ENCODE assay signal across 15 mouse cellular contexts in genomic region chr19:43906492-43906891, GRCm38 (mm10). TPM values are rescaled to one million over a fixed set of nuclear protein-coding genes. Genes with fewer than 3 reads are reported as not detected.
DNase-seq lines count a peak whose midpoint lies in the region; ATAC-seq and TF ChIP-seq lines count a peak whose summit lies in the region.
"Had no signal": no experiment of that assay in that cellular context is flagged by ENCODE, and none has a peak within 500 bp of the region (broad histone marks: within the 10 kb centered on the region; RNA-seq: fewer than 3 reads in every experiment).

No protein-coding gene starts in this region.

- no peak overlapping the region for H3K4me3 ChIP-seq in cerebellum, adult 2 months (replicated peaks; ENCODE audit: insufficient read depth, low read depth, low read length)
- no peak overlapping the region for H3K4me3 ChIP-seq in lung, embryonic 14.5 days (ENCODE audit: low read depth, low read length)
- no peak overlapping the region for H3K4me3 ChIP-seq in small intestine, adult 2 months (ENCODE audit: low read depth, low read length)
- H3K4me3 ChIP-seq: embryonic facial prominence, embryonic 13.5 days; forebrain, embryonic 10.5 days; layer of hippocampus, adult 2 months; liver, embryonic 15.5 days had no signal

- H3K27me3 ChIP-seq in cerebellum, adult 2 months (ENCODE audit: control insufficient read depth, insufficient read depth, low read length) = no peaks in the 10 kb centered on the region
- no peaks in the 10 kb centered on the region for H3K27me3 ChIP-seq in lung, embryonic 14.5 days (ENCODE audit: insufficient read depth, low read length)
- H3K27me3 ChIP-seq in small intestine, adult 2 months (ENCODE audit: control insufficient read depth, insufficient read depth, low read length) = no peaks in the 10 kb centered on the region
- H3K27me3 ChIP-seq: embryonic facial prominence, embryonic 13.5 days; liver, embryonic 15.5 days had no signal

- no peak overlapping the region for H3K9ac ChIP-seq in lung, embryonic 14.5 days
- H3K9ac ChIP-seq: embryonic facial prominence, embryonic 13.5 days; hindbrain, embryonic 14.5 days; liver, embryonic 15.5 days had no signal

- H3K27ac ChIP-seq in cerebellum, adult 2 months (ENCODE audit: insufficient read depth, low read length) = no peak overlapping the region
- no peak overlapping the region for H3K27ac ChIP-seq in lung, embryonic 14.5 days (ENCODE audit: low read depth)
- H3K27ac ChIP-seq in small intestine, adult 2 months (ENCODE audit: insufficient read depth, low read depth, low read length) = no peak overlapping the region
- H3K27ac ChIP-seq: embryonic facial prominence, embryonic 13.5 days; forebrain, embryonic 10.5 days; hindbrain, embryonic 14.5 days; layer of hippocampus, adult 2 months; liver, embryonic 15.5 days had no signal

- 96% methylated on average over 7 of the region's 7 CpGs for WGBS in cerebellum, adult 2 months
- whole genome bisulfite sequencing in lung, embryonic 14.5 days = 85% methylated on average over 7 of the region's 7 CpGs
- WGBS in small intestine, adult 2 months = 93% methylated on average over 7 of the region's 7 CpGs

- H3K36me3 ChIP-seq in lung, embryonic 14.5 days (ENCODE audit: insufficient read depth) = peaks cover 37% of the 10 kb centered on the region
- H3K36me3 ChIP-seq in small intestine, adult 2 months (ENCODE audit: control insufficient read depth, insufficient read depth, low read length) = peaks cover 20% of the 10 kb centered on the region

- no peak for ATAC-seq in lung, embryonic 14.5 days (ENCODE audit: insufficient read depth)

- no peak for TF ChIP-seq POLR2A in cerebellum, adult 2 months (IDR thresholded peaks at IDR 0.05; ENCODE audit: borderline replicate concordance, insufficient read depth, low read length)
- no peak for TF ChIP-seq POLR2A in small intestine, adult 2 months (IDR thresholded peaks at IDR 0.05; ENCODE audit: low read depth, low read length)

- DNase-seq in cerebellum, adult 2 months = no peak
- no peak for DNase-seq in cerebellum, adult 11-12 months
- DNase-seq in lung, embryonic 14.5 days = peak; percentile 45
- DNase-seq in lung, postnatal 4 days = no peak
- DNase-seq in NIH3T3 (ENCODE audit: low read depth) = peak; percentile 52
- no peak for DNase-seq in layer of hippocampus, postnatal 36 days
- DNase-seq in thymus, postnatal 14 days = no peak
- DNase-seq: cerebellum, adult 11 months; right cerebral cortex, postnatal 25 days had no signal

- no peaks in the 10 kb centered on the region for H3K4me1 ChIP-seq in cerebellum, adult 2 months (ENCODE audit: control insufficient read depth, insufficient read depth, low read length)
- no peaks in the 10 kb centered on the region for H3K4me1 ChIP-seq in lung, embryonic 14.5 days (ENCODE audit: insufficient read depth)
- H3K4me1 ChIP-seq in small intestine, adult 2 months (ENCODE audit: control insufficient read depth, insufficient read depth, insufficient read length, low read length) = peaks cover 12% of the 10 kb centered on the region
- H3K4me1 ChIP-seq: embryonic facial prominence, embryonic 13.5 days; liver, embryonic 15.5 days had no signal

- no peak overlapping the region for H3K4me2 ChIP-seq in lung, embryonic 14.5 days
- H3K4me2 ChIP-seq: embryonic facial prominence, embryonic 13.5 days; hindbrain, embryonic 14.5 days; liver, embryonic 15.5 days had no signal

- no peaks in the 10 kb centered on the region for H3K9me3 ChIP-seq in lung, embryonic 14.5 days (ENCODE audit: low read depth, low read length)
- H3K9me3 ChIP-seq: embryonic facial prominence, embryonic 13.5 days; forebrain, embryonic 10.5 days; liver, embryonic 15.5 days had no signal

- peak; percentile 9; the same call in 1 of the 2 replicates for TF ChIP-seq CTCF in cerebellum, adult 2 months (IDR thresholded peaks at IDR 0.05; ENCODE audit: borderline replicate concordance, insufficient read depth, low read depth, low read length)
- peak; percentile 40 for TF ChIP-seq CTCF in lung, embryonic 14.5 days (IDR thresholded peaks at IDR 0.05; ENCODE audit: low read depth)
- peak; percentile 34; the same call in 1 of the 2 replicates for TF ChIP-seq CTCF in small intestine, adult 2 months (IDR thresholded peaks at IDR 0.05; ENCODE audit: extremely low read depth, insufficient read length, insufficient replicate concordance, low read depth, low read length)

RNA-seq across cellular contexts. Expression of gene Dnmbp, which starts 33.5 kb away (rescaled TPM):
- 13.3 and 14.4 TPM in 2 replicates for polyA plus RNA-seq in cerebellum, adult 2 months (2012; rRNA removed)
- 22.4 and 24.2 TPM in 2 replicates for polyA plus RNA-seq in lung, embryonic 14.5 days (2014; fragmentation: Nextera tagmentation; extraction: Ambion mirVana)
- 19.4 and 53.4 TPM in 2 replicates for polyA plus RNA-seq in small intestine, adult 2 months (2012; rRNA removed)
- total RNA-seq in layer of hippocampus, postnatal 36 days (2021) = 10 to 100 TPM in 1 of 2 experiments, 1 to 10 TPM in 1; 8.1 to 10.1 TPM

Comparison
In these comparisons a context has a peak if more than half of its experiments do, and no peak if none do; other contexts are left out.
1. DNase-seq: peak in lung, embryonic 14.5 days (single experiment) and NIH3T3 (single experiment); none in cerebellum, adult 2 months (0 of 2), cerebellum, adult 11-12 months (single experiment), lung, postnatal 4 days (0 of 2), layer of hippocampus, postnatal 36 days (0 of 2) and thymus, postnatal 14 days (single experiment).
2. Peak in every context shown above with its lines, with median percentiles within 50 percentile points of each other: CTCF ChIP-seq.